Mouse (Mus musculus) fat pad, adult 2 months (tissue): Measurements from ENCODE around the gene Ncf1.

Source experiments
- DNase-seq: peaks from one replicate; pipeline ENCODE4 v3.0.0-alpha.2; 2011; ENCODE audit warnings: low read depth, low spot score; ENCODE audit errors: extremely low read depth

Gene Ncf1

DNA sequence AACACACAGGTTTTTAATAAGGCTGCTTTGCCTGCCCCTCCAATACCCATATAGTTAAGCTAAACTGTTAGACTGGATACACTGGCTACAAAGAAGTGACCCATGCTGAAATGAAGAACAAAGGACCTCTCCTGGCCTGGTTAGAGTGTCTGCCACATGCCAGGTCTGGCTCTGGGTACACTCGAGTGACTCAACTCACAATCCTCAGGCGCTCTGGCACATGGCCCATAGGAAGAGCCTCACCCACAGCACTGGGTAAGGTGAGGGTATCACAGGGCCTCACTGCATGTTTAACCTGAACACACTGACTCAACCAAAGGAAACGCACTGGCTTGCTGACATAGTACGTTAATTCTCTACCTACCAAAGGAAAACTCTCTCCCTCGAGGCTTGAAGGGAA lies 16.7 kb upstream of the Ncf1 start:
- DNase-seq, result peak; percentile 47

DNA sequence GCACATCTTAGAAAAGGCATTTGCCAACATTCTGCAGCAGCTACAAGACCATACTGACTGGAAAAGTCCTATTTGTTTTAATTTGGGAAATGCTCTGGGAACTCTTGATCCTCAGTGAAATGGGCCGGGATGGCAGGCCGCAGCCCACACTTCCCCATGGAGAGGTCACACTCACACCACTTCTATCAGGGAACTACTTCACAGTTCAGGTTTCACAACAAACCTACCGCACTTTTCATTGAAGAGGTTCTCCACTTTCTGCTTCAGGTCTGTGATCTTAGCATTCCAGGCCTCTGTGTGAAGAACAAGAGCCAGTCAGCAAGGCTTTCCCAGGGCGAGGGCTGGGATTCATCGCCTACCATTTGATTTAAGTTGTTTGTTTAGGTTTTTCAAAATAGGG lies 15.5 kb upstream of the Ncf1 start:
- DNase-seq, result no peak

DNA sequence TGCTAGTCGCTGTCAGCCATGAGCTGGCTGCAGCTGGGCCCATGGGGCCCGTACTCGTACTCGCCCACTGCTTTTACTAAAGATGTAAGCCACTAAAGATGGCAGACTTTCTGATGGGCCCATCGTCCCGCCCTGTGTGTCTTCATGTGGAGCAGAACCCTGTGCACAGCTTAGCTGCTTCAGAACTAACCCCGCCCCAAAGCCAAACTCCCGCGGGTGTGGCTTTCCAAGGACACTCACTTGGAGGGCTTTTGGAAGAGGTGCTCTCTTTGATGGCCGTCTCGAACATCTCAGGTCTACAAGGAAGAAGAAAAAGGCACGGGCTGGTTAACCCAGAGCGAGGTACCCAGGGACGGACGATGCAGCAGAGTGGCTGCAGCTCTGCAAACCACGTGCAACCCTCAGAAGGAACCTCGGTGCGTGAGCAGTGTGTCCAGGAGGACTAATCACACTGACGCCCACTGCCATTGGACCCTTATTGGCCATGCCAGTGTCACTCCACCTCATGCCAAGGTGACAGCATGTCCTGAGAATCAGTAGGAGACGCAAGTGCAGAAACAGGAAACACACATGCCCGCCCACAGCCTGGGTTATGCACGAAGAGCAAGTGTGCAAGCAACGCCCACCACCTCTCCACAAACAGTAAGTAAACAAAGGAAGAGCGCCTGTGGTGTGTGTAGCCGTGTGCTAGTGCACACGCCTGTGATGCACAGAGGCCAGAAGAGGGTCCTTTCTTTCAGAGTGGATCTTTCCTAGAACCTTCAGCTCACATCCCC lies 14.4 kb upstream of the Ncf1 start:
- no peak for DNase-seq

DNA sequence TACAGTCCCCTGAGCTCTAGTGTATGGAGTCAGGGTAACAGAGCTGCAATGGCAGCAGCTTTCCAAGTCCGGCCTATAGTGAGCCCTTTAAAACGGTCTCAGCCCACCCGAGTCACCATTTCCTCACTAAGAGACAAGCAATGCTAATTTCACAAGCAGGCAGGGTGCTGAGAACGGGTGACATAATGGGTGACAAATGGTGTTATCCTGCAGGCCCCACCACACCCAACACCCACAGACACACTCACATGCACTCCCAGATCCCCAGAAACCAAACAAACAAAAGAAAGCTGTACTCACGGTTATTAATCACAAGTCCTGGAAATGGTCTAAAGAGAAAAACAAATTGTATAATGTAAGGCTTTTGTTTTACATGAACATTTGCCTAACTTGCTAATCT lies 12.4 kb upstream of the Ncf1 start:
- DNase-seq, result no peak

DNA sequence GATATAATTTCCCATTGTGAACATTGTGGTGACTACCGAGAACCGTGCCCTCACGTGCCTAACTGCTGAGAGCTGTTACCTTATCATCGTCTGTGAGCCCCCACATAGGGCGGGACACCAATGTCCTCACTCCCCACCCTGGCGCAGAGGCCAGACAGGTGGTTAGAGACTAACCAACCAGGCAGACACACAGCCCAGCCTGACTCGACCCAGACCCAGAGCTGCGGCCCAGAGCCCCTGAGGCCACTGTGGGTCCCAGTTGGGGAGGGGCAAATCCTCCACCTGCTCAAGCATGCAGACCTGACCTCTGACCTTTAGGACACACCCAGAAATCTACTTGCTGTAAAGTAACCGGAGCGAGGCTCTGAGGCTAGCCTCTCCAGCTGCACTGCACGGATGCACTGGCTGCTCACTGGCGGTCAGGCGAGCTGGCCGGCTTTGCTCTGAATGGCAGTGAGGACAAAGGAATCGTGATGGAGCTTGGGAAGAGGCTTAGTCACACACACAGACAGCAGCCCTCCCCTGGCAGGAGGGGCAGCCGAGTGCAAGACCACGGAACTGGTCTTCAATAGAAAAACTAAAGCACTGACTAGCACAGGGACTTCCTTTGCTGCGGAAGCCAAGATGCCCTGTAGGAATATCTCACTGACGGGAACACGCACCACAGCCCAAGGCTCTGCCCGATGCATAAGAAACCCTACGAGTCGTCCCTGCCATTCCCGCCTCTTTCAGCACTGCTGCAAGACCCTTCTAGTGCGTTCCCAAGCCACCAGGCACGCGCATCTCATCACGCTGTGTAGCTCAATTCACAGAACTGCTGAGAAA lies 8.7 kb upstream of the Ncf1 start:
- no peak for DNase-seq

DNA sequence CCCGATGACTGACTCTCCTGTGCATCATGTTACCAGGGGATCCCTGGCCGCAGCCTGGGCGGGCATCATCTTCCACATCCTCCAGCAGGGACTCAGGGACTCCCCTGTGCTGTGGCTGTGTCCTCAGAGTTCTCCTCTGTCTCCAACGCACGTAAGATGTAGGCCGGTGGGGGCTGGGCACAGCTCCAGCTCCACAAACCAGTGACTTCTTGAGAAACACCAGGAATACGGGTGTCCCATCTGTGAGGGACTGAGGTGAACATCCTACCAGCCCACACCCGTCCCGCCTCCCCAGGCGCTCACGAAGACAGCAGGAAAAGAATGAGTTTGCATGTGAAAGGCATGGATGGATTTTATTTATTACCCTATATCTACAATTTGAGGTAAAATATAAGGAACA lies 8.1 kb upstream of the Ncf1 start:
- no peak for DNase-seq

DNA sequence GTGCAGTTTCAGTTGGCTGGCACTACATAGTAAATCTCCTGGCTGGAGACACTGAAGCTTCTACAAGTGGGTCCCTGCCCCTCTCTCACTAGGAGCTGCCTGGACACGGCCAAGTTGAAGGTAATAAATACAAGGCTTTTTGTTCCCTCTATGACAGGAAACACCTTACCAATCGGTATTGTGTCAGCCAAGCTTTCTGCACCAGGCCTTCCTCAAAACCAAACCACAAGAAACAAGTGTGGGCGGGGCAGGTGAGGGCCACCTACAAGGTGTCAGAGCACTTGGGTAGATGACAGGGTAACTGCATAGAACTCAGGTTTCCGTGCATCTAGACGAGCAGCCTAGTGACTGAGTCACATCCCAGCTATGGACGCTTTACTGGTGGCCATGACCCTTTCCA lies 7.4 kb upstream of the Ncf1 start:
- DNase-seq, result no peak

DNA sequence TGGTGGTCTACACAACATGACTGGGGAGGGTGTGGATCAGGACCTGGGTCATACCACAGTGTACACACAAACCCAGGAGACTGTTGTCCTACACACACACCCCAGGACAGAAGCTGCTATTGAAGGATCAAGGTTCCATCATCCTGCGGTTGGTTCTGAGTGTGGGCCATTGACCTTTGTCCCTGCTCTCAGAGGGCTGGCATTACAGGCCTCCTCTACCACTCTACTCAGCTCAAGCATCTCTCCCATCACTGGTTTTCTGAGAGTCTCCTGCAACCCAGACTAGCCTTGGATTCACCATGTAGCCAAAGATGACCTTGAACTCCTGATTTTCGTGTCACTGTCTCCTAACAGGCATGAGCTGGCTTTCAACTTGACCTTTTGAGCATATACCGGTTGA lies 6.8 kb upstream of the Ncf1 start:
- DNase-seq, result no peak

DNA sequence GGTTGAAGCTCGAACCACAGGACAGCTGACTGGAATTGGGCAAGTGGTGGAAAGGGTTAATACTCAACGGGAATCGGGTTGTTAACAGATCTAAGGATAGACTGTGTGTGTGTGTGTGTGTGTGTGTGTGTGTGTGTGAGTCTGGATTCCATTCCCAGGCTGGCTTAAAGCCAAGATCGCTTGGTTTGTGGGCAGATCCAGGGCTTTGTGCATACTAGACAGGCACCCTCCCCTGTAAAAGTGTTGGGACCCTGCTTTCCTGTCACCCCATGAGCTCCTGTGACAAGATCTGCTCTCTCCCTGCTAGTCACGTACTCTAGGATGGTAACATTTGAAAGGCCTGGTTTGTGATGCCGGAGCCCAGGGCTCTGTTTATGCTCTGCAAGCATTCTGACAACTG lies 5.7 kb upstream of the Ncf1 start:
- DNase-seq, result no peak

DNA sequence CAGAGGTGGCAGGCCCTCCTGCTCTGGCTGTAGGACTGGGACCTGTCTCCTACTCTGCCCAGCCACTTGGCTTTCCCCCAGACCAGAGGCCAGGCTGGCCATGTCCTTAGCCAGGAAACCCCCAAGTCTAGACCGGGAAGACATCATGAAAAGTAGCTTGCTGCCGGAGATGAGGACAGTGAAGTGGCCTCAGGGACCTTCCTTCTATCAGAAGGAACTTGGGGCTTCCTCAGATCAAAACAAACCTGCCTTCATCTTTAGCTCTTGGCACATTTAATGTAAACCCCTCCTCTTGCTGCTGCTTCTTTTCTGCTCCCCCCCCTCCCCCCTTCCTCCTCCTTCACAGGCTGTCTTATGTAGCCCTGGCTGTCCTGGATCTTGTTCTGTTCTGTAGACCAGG lies 4.8 kb upstream of the Ncf1 start:
- no peak for DNase-seq

DNA sequence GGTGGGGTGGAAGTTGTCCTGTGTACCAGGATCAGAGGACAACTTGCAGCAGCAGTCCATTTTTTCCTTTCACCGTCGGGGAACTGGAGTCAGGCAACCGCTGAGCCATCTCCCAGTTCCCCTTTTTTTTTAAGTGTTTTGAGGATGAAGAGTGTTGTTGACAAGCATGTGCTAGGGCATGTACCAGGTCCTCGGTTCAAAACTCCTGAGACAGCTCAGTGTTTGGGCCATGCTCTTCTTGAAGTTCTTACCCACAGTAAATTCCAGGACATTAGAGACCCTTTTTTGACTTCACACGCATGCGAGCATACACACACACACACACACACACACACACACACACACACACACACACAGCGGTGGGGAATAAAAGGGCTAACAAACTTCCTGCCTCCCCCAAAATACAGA lies 3.8 kb upstream of the Ncf1 start:
- no peak for DNase-seq

DNA sequence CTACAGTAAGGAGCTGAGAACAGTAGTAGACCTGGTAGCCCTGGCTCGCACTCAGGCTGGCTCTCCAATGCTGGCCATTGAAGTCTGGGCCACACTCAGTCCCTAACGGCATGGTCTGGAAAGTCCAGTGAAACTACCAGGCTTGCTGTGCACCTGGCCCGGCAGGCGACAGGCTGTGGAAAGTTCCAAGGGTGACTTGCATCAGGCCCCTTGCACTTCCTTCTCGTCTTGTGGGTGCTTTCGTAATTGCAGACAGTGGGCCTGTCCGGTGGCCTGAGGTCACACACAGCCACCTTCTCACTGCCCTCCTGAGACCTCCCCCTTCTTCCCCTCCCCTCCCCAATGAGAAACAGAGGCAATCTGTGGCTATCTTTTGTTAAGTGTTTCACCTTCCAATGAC lies 3.1 kb upstream of the Ncf1 start:
- DNase-seq, result no peak

DNA sequence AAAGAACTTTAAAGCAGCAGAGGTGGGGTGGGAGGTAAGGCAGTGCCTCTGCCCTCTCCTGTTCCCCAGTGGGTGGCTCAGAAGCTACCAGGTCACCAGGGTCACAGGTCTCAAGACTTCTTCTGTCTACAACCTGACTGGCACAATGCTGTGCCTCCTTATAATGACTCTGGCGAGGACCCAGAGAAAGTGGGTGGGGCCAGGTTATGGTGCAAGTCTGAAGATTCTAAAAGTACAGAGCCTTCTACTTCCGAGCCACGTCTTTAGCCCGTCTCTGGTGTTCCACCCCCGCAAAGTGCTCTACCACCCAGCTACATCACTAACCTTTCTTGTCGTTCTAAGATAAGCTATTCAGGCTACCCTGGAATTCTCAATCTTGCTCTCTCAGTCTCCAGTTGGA lies 2.7 kb upstream of the Ncf1 start:
- DNase-seq, result peak; percentile 71

DNA sequence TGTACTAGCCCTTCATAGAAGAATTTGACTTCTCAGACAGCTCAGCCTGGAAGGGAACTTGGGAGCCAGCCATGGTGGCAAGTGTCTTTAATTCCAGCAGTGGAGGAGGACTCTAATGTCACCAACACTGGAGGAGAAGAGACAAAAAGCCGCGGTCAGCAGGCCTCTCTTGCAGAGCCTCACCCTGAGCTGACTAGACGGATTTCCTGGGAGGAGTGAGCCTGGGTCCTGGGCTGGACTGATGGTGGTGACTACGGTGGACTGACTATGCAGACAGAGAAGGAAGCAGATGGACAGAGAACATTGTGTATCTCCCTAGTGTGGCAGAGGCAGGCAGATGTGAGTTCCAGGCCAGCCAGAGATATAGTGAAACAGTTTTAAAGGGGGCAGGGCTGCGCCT lies 2.0 kb upstream of the Ncf1 start:
- no peak for DNase-seq

DNA sequence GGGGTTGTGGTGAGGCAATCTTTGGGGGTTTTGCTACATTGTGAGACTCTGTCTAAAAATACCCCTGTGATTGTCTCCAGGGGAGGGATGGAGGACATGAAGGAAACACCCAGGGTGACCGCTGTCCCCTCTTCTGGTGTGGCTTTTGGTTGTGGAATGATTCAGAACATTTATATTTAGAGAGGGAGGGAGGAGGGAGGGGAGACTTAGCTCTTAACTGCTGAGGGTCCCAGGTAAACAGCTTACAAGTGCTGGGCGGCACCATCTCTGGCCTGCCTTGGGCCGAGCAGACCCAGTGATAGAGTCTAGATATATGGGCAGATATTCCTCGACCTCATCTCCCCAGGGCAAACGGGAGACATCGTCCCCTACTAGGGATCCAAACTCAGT lies 1.2 kb downstream of the Ncf1 start:
- no peak for DNase-seq

DNA sequence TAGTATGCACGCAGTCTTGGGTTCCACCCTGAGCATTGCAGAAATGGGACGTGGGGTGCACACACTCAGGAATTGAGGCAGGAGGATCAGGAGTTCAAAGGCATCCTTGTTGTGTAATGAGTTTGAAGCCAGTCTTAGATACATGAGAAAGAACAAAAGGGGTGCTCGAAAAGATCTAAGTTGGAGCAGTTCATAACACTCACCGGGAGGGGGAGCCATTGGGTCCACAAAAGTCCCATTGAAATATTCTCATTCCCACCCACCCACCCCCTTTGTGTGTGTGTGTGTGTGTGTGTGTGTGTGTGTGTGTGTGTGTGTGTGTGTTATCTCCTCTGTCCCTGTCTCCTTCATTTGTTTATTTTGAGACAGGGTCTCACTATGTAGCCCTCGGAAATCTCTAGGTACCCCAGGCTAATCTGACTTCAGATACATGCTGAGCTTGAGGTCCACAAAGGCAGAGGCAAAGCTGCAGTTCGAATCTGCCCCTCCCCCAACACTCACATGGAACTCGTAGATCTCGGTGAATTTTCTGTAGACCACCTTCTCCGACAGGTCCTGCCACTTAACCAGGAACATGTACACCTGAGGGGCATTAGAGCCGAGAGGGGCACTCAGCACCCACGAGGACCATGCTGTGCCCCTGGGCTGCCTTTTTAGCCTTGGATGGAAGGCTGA lies 1.7 kb downstream of the Ncf1 start:
- DNase-seq, result no peak

DNA sequence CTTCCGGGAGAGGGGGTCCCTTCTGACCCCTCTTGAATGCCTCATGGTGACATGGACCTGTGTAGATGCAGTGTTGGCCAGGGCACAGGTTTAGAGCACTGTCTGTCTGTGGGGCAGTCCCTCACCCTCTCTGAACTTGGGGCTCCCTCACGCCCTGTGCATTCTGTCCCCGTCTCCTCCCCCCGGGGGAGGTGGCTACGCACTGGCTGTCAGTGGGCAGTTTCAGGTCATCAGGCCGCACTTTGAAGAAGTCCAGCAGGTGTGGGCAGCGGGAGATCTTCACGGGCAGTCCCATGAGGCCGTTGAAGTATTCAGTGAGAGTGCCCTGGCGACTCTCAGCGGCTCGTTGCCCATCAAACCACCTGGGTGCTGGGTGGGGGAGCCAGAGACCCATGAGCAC lies 2.5 kb downstream of the Ncf1 start:
- no peak for DNase-seq

DNA sequence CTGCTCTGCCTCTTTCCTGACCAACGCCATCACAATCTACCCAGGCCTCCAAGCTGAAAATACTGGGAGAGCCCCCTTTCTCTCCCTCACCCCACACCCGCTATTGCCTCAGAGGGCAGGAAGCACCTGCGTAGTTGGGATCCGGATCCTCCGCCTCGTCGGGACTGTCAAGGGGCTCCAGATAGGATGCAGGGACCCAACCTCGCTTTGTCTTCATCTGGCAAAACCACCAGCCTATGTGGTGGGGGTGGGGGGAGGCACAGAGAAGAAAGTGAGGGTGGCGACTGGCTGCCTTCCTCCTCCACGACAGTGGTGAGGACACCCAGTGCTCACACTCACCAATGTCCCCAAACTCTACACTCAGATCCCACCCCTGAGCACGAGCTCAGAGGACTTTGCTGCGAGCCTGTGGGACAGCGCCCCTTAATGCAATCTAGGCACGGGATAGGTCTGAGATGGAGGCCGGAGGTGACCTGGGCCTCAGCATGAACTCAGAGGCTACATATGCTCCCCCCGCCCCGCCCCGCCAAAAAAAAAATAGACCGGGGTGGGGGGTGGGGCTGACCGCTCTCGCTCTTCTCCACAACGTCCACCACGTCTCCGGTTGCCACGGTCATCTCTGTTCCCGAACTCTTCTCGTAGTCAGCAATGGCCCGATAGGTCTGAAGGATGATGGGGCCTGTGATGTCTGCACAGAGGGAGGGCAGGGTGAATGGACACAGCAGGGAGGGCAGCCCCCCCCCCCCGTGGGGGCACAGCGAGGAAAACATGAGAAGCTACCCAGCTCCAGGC lies 4.1 kb downstream of the Ncf1 start:
- no peak for DNase-seq

DNA sequence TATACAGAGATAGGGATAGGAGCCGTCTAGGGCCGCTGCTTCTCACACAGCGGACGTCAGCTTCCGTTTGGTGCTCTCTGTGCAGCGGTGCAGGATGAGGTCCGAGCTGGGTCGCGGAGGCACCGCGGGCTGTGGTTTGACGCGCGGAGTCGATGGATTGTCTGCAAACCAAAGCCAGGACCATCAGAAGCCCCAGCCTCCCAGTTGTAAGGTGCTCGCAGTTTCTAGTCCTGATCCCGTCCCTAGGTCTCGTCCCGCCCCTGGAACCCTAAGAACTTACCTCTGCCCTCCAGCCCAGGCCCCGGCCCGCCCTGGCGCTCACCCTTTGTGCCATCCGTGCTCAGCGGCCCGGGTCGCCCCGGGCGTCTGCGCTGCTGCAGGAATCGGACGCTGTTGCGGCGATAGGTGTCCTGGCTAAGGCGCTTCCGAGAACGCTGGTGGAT lies 7.7 kb downstream of the Ncf1 start:
- DNase-seq, result no peak

DNA sequence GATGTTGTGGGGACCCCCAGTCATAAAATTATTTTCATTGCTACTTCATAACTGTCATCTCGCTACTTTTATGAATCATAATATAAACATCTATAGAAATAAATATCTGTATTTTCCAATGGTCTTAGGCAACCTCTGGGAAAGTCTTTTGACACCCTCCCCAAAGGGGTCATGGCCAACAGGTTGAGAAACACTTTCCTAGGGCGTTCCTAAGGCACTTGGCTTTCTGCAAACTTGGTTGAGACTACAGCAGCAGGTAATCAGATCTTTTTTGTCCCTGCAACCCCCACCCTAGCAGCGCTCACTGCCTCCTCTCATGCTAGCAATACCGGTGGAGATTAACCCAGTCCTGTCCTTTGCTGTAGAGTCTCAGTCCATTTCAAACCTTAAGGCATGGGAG lies 8.1 kb downstream of the Ncf1 start:
- no peak for DNase-seq

DNA sequence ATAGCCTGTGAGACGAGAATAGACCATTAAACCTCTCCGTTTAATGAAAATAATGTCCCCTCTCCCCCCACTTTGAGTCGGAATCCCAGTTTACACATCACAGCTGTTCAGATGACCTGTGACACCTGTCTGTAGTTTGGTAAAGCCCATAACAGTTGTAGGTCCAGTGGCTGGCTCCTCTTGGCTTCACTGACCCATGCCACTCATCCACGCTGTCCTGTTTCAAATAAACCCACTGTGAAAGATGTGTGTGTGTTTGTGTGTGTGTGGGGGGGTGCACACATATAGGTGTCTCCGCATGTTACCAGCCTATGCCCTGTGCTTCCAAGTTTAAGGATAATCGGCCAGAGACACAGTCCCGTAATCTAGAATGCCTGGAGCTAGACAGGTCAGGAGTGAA lies 11.5 kb downstream of the Ncf1 start:
- DNase-seq, result no peak
